Mouse (Mus musculus) intestine, postnatal 0 days (tissue): Measurements from ENCODE around the gene Cmtr2. TPM values are rescaled to one million over a fixed set of nuclear protein-coding genes. Genes with fewer than 3 reads are reported as not detected.

Experiments
- ATAC-seq: fragments of 200-750 bp; cut with Nextera tagmentation; 2 replicates; pipeline ENCODE4 v1.8.0; 2017; ENCODE audit warnings: mild to moderate bottlenecking, moderate TSS enrichment, moderate library complexity
- H3K27ac ChIP-seq: fragments of 300-500 bp; sonication (generic); 2 replicates; pipeline ENCODE4 v1.5.1; 2014; ENCODE audit warnings: mild to moderate bottlenecking, low read depth, low read length, moderate library complexity
- H3K27me3 ChIP-seq: fragments of 300-500 bp; sonication (generic); replicated peaks from 2 replicates; pipeline ENCODE4 v1.6.1; 2014; ENCODE audit warnings: low read length, mixed read lengths; ENCODE audit not compliant: control insufficient read depth, insufficient read depth
- H3K36me3 ChIP-seq: fragments of 300-500 bp; sonication (generic); 2 replicates; pipeline ENCODE4 v1.6.1; 2014; ENCODE audit warnings: mild to moderate bottlenecking, moderate library complexity; ENCODE audit not compliant: control insufficient read depth, insufficient read depth
- H3K4me1 ChIP-seq: fragments of 300-500 bp; sonication (generic); replicated peaks from 2 replicates; pipeline ENCODE4 v1.6.1; 2014; ENCODE audit warnings: antibody characterized with exemption, low read length, mixed read lengths; ENCODE audit not compliant: control insufficient read depth, insufficient read depth
- H3K4me2 ChIP-seq: fragments of 300-500 bp; sonication (generic); replicated peaks from 2 replicates; pipeline ENCODE4 v1.6.1; 2014; ENCODE audit warnings: low read depth, mild to moderate bottlenecking, moderate library complexity
- H3K4me3 ChIP-seq: fragments of 300-500 bp; sonication (generic); 2 replicates; pipeline ENCODE4 v1.5.1; 2014; ENCODE audit warnings: low read depth, low read length
- H3K9ac ChIP-seq: fragments of 300-500 bp; sonication (generic); 2 replicates; pipeline ENCODE4 v1.6.1; 2014; ENCODE audit warnings: mild to moderate bottlenecking, low read depth, low read length
- H3K9me3 ChIP-seq: fragments of 300-500 bp; sonication (generic); 2 replicates; pipeline ENCODE4 v1.6.1; 2016; ENCODE audit warnings: mixed run types; ENCODE audit not compliant: control insufficient read depth
- CTCF ChIP-seq: sonication (generic); IDR thresholded peaks from 2 replicates; pipeline ENCODE4 v1.5.1; 2016; ENCODE audit warnings: low read depth, mild to moderate bottlenecking, control low read depth, antibody characterized with exemption, moderate library complexity
- WGBS: fragments of 180-500 bp; shearing (Covaris S2); extraction: QIAGEN DNeasy Blood & Tissue Kit; methylation state at CpG from one replicate; pipeline ENCODE4 v1.1.7; 2014; 5-methylcytosine and 5-hydroxymethylcytosine counted together
- polyA plus RNA-seq: library from polyadenylated mRNA; unstranded; fragments of >200 nt; fragmentation: Nextera tagmentation; extraction: Ambion mirVana; gene quantifications from 2 replicates; pipeline ENCODE4 v1.2.1, GENCODE M21; 2015

Cmtr2 gene
- polyA plus RNA-seq, 1 experiment from 2014 or later = 3.0 TPM

DNA sequence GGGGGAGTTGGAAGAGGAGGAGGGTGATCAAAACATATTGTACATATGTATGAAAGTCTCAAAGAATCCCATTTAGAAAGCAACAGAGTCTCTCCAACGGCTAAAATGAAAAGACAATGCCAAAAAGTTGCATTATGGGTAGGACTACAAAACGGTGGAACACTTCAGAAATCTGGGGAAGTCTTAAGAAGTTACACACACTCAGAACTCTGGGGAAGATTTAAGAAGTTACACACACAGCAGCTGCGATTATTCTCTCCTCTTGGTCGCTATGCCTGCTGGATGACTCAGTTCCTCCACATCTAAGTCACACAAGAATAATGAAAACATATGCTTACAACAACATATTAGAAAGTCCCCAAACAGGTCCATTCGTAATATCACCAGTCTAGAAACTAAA, 788 bp downstream of the Cmtr2 start:
- Histone ChIP-seq H3K9me3 (no peaks in the 10 kb centered on the region), H3K4me2 (no peak overlapping the region), H3K4me3 (no peak overlapping the region), H3K27me3 (no peaks in the 10 kb centered on the region), H3K27ac (no peak overlapping the region), H3K4me1 (peaks cover 6% of the 10 kb centered on the region; the same call in 1 of the 2 replicates), H3K9ac (no peak overlapping the region), H3K36me3 (peaks cover 5% of the 10 kb centered on the region)
- ATAC-seq = no peak
- WGBS = 71% methylated on average over 5 of the region's 5 CpGs
- TF ChIP-seq CTCF = no peak

DNA sequence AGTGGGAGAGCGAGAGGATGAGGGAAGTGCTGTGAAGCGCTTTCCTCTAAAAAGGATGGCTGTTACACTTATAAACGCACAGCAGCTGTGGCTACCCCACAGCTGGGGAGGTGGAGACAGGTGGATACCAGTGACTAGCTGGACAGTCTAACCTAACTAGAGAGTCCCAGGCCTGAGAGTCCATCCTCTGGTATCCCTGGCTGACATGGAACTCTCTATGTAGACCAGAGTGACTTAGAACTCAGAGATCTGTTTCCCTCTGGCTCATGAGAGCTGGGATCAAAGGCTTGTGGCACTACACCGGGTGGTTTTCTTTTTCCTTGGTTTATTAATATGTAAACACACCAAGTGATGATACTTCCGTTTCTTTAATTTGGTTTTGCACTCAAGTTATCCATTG, 1.7 kb downstream of the Cmtr2 start:
- Histone ChIP-seq H3K9ac (no peak overlapping the region), H3K27me3 (no peaks in the 10 kb centered on the region), H3K27ac (no peak overlapping the region), H3K9me3 (no peaks in the 10 kb centered on the region), H3K4me3 (peak overlapping the region; percentile 60), H3K4me2 (peak overlapping the region; percentile 82), H3K36me3 (peaks cover 14% of the 10 kb centered on the region), H3K4me1 (peaks cover 6% of the 10 kb centered on the region; the same call in 1 of the 2 replicates)
- 35% methylated on average over 5 of the region's 5 CpGs for WGBS
- peak; percentile 1; the same call in 1 of the 2 replicates for ATAC-seq
- no peak for TF ChIP-seq CTCF

DNA sequence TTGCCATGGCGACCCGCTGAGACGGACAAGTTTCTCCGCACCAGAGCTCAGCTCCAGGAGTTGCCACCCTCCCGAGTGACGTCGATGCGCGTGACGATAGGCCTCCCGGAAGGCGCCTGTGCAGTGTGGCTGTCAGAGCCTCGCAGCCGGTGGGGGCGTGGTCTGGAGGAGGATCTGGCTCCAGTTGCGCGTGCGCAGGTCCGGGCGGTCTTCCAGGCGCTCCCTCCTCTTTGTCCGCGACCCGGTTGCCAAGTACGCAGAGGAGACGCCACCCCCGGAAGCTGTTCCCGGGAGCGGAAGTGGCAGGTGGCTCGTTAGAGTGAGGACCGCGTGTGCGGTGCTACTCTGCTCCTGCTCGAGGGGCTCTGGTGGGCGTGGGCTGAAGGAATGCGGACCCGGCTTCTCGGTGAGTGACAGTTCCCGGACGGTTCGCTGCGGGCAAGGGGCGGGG, 2.2 kb downstream of the Cmtr2 start:
- peak; percentile 99 for ATAC-seq
- TF ChIP-seq CTCF = no peak
- Histone ChIP-seq H3K4me1 (peaks cover 6% of the 10 kb centered on the region; the same call in 1 of the 2 replicates), H3K4me3 (peak overlapping the region; percentile 60), H3K4me2 (peak overlapping the region; percentile 82), H3K9ac (peak overlapping the region; percentile 54), H3K9me3 (no peaks in the 10 kb centered on the region), H3K27ac (no peak overlapping the region; the same call in 1 of the 2 replicates), H3K27me3 (no peaks in the 10 kb centered on the region), H3K36me3 (peaks cover 19% of the 10 kb centered on the region)
- WGBS = under 1% methylated on average over 43 of the region's 43 CpGs

DNA sequence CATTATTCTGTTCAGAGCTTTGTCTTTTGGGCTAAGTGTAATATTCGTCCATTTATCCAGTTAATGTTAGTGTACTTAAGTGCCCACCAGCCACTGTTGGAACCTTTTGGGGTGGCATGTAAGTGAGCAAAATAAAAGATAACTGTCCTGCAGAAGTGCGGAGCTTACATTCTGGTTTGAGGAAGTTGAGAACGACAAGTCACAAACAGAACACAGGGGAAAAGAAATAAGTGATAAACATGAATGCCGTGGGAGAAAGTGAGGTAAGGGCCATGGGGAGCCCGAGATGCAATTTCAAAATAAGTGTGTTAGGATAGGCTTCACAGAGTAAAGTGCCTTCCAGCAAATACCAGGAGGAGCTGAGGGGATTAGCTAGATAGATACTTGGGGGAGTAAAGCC, 3.0 kb downstream of the Cmtr2 start:
- Histone ChIP-seq H3K27me3 (no peaks in the 10 kb centered on the region), H3K4me1 (peaks cover 6% of the 10 kb centered on the region; the same call in 1 of the 2 replicates), H3K9me3 (no peaks in the 10 kb centered on the region), H3K36me3 (peaks cover 24% of the 10 kb centered on the region), H3K4me2 (peak overlapping the region; percentile 82), H3K4me3 (peak overlapping the region; percentile 60), H3K27ac (no peak overlapping the region), H3K9ac (no peak overlapping the region)
- no peak for TF ChIP-seq CTCF
- ATAC-seq = no peak
- 62% methylated on average over 5 of the region's 5 CpGs for WGBS

DNA sequence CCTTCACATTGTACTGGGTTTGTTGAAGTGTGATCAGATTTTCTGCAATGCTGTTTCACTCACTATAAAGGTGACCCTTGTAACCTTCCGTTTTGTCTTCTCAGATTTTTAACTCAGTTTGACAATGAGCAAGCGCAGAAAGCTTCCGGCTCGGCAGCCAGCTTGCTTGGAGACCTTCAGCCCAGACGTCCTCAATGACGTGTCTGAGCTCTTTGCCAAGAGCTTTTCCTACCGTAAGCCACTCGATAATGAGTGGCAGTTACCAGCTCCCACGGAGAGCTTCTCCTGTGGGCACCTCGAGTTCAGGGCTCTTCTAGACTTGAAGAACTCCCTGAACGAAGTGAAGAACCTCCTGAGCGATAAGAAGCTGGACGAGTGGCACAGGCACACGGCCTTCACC, 5.5 kb downstream of the Cmtr2 start:
- no peak for ATAC-seq
- Histone ChIP-seq H3K4me1 (peaks cover 6% of the 10 kb centered on the region; the same call in 1 of the 2 replicates), H3K27me3 (no peaks in the 10 kb centered on the region), H3K27ac (no peak overlapping the region), H3K4me2 (no peak overlapping the region), H3K4me3 (no peak overlapping the region), H3K9ac (no peak overlapping the region), H3K9me3 (no peaks in the 10 kb centered on the region), H3K36me3 (peaks cover 27% of the 10 kb centered on the region)
- 94% methylated on average over 14 of the region's 14 CpGs for WGBS
- no peak for TF ChIP-seq CTCF

DNA sequence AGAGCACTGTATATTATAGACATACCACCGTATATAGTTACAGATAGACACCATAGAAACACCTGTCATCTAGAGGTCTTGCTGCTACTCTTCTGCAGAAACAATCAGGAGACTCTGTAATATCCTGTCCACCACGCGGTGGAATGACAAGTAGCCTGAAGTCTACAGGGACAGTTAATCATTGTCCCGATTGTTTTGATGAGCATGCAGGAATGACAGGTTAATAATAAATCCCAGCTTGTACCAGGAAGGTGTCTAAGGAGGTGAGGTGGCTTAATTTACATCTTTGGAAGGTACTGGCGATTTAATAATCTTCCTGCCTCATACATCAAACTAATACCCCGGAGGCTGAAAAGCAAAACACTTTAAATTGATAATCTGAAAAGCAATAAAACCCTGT, 15.3 kb downstream of the Cmtr2 start:
- 0 out of 2 replicates have a peak, but pooled peaks have one; percentile 49 for ATAC-seq
- WGBS = 33% methylated on average over 6 of the region's 6 CpGs
- H3K4me3 ChIP-seq = no peak overlapping the region

More for the DNA sequence above, 15.3 kb downstream of the Cmtr2 start:
- H3K4me1 ChIP-seq = no peaks in the 10 kb centered on the region
- 0 out of 2 replicates have a peak, but pooled peaks have one; percentile 12 for TF ChIP-seq CTCF
- H3K9ac ChIP-seq = no peak overlapping the region
- no peak overlapping the region; the same call in 1 of the 2 replicates for H3K4me2 ChIP-seq
- no peaks in the 10 kb centered on the region for H3K9me3 ChIP-seq
- no peaks in the 10 kb centered on the region for H3K36me3 ChIP-seq
- no peaks in the 10 kb centered on the region for H3K27me3 ChIP-seq
- no peak overlapping the region for H3K27ac ChIP-seq
